Mouse (Mus musculus) small intestine, adult 2 months (tissue): Measurements from ENCODE around the gene Nsg2. TPM values are rescaled to one million over a fixed set of nuclear protein-coding genes. Genes with fewer than 3 reads are reported as not detected.

Source experiments
- H3K27ac ChIP-seq: fragments of 200-500 bp; 2 replicates; pipeline ENCODE4 v1.5.1; 2012; ENCODE audit warnings: low read depth, low read length, control low read depth, inconsistent platforms; ENCODE audit not compliant: insufficient read depth
- H3K27me3 ChIP-seq: fragments of 200-500 bp; 2 replicates; pipeline ENCODE4 v1.6.1; 2012; ENCODE audit warnings: mild to moderate bottlenecking, moderate library complexity, low read length, inconsistent platforms; ENCODE audit not compliant: control insufficient read depth, insufficient read depth
- H3K36me3 ChIP-seq: fragments of 200-500 bp; 2 replicates; pipeline ENCODE4 v1.6.1; 2012; ENCODE audit warnings: mild to moderate bottlenecking, low read length, control low read depth, inconsistent platforms; ENCODE audit not compliant: control insufficient read depth, insufficient read depth
- H3K4me1 ChIP-seq: fragments of 200-500 bp; 2 replicates; pipeline ENCODE4 v1.6.1; 2012; ENCODE audit warnings: low read length, inconsistent platforms, mixed read lengths; ENCODE audit not compliant: control insufficient read depth, insufficient read depth, insufficient read length
- H3K4me3 ChIP-seq: fragments of 200-500 bp; 2 replicates; pipeline ENCODE4 v1.5.1; 2012; ENCODE audit warnings: low read depth, mild to moderate bottlenecking, control low read depth, inconsistent platforms, low read length, moderate library complexity
- CTCF ChIP-seq: fragments of 200-500 bp; IDR thresholded peaks from 2 replicates; pipeline ENCODE4 v1.5.1; 2012; ENCODE audit warnings: low read depth, mild to moderate bottlenecking, control low read depth, inconsistent platforms, low read length, moderate library complexity, mixed read lengths; ENCODE audit not compliant: insufficient replicate concordance, insufficient read length; ENCODE audit errors: extremely low read depth
- POLR2A ChIP-seq: fragments of 200-500 bp; IDR thresholded peaks from 2 replicates; pipeline ENCODE4 v1.6.1; 2012; ENCODE audit warnings: low read depth, mild to moderate bottlenecking, control low read depth, inconsistent platforms, low read length, moderate library complexity
- WGBS: fragments of 180-500 bp; shearing (Covaris S2); methylation state at CpG from one replicate; pipeline ENCODE4 v1.1.7; 2018; 5-methylcytosine and 5-hydroxymethylcytosine counted together
- polyA plus RNA-seq: library from polyadenylated mRNA; depleted of rRNA; stranded (reverse); fragments of >200 nt; gene quantifications from 2 replicates; pipeline ENCODE4 v1.2.3, GENCODE M21; 2012; rRNA removed

The Nsg2 gene
- polyA plus RNA-seq, 1 experiment = 1.8 TPM

DNA sequence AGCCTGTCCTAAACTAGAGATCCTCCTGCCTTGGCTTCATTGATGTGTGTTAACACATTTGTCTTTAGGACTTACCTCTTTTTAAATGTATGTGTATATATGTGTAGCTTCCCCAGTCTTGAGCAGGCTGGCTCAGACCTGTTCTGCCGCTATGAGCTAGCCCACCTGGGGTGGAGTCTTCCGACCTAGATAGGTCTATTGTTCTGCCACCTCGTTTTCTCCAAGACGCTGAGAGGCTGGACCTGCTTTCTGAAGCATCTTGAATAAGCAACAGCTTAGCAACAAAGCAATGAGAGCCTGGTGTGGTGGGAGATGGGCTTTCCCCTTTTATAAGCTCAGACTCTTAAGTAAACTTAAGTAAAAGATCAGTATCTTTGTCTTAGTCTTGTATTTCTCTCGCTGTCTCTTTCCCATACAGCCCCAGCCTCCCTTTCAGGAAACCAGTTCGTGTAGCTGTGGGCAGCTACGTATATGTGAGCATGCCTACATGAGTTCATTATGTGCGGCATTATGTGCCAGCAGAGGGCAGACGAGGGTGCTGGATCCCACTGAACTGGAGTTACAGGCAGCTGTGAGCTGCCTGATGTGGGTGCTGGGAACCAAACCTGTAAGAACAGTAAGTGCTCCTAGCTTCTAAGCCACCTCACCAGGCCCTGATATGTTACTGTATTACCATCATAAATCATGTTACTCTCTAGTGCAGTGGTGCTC, 104.3 kb downstream of the Nsg2 start:
- no peak for TF ChIP-seq CTCF
- TF ChIP-seq POLR2A = no peak
- H3K27ac ChIP-seq = no peak overlapping the region
- peaks cover 4% of the 10 kb centered on the region; the same call in 1 of the 2 replicates for H3K4me1 ChIP-seq
- H3K36me3 ChIP-seq = no peaks in the 10 kb centered on the region
- no peak overlapping the region for H3K4me3 ChIP-seq
- 74% methylated on average over 9 of the region's 9 CpGs for WGBS
- no peaks in the 10 kb centered on the region for H3K27me3 ChIP-seq

DNA sequence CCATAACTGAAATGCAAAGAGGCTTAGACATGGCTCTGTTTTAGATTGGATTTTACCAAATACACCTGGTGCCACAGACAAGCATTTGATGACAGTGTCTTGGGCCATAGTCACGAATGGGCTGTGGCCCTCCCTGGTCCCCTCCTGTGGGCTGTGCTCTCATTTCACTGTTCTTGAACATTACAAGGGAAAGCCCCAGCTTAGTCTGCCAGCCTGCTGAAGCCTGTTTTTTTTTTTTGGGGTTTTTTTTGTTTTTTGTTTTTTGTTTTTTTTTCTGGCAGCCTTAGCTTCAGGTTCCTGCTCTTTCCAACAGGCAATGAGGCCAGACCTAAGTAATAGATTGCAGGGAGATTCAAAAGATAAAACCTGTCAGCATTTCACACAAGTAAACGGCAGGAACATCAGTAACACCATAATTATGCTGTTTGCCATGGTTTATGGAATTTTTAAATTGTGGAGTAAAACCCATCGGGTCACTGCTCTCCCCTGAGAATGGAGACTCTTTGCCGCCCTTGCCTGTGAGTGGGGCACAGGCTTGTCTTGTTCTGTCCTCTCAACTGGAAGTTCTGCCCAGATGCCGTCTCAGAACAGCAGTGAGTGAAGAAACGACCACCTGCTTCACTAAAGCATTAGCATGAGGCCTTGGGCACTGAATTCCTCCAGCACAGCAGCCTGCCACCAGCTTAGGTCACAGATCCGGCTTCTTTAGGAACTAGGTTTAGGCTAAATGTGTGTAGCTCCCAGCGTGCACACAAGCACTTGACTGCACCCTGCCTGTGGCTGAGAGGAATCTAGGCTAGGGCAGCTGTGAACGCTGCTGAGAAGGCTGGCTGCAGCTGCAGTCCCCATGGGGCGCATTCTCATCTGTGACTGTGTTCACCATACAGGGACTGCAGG, 105.7 kb downstream of the Nsg2 start:
- Histone ChIP-seq H3K4me3 (no peak overlapping the region), H3K27me3 (no peaks in the 10 kb centered on the region), H3K4me1 (0 out of 2 replicates have a peak, but pooled peaks cover 2% of the 10 kb centered on the region), H3K27ac (no peak overlapping the region), H3K36me3 (no peaks in the 10 kb centered on the region)
- TF ChIP-seq CTCF = no peak
- WGBS = 54% methylated on average over 10 of the region's 10 CpGs

DNA sequence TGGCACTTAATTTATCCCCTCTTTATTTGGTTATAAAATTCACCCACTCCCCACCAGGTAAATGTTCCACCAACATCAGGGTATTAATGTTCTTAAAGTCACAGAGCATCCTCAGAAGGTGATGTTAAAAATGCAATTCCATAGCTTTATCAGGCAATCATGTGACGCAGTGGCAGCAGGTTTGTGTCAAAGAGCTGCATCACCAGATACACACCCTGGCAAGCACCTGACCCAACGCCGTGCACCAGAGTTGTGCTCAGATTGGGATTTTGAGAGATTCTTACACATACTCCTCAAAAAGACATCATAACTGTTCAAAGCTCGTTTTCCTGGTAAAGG, 106.4 kb downstream of the Nsg2 start:
- no peaks in the 10 kb centered on the region for H3K27me3 ChIP-seq
- whole genome bisulfite sequencing = 75% methylated on average over 4 of the region's 4 CpGs
- no peak for TF ChIP-seq POLR2A
- no peak for TF ChIP-seq CTCF
- H3K36me3 ChIP-seq = no peaks in the 10 kb centered on the region
- no peak overlapping the region for H3K4me3 ChIP-seq
- no peak overlapping the region for H3K27ac ChIP-seq
- 0 out of 2 replicates have a peak, but pooled peaks cover 2% of the 10 kb centered on the region for H3K4me1 ChIP-seq

DNA sequence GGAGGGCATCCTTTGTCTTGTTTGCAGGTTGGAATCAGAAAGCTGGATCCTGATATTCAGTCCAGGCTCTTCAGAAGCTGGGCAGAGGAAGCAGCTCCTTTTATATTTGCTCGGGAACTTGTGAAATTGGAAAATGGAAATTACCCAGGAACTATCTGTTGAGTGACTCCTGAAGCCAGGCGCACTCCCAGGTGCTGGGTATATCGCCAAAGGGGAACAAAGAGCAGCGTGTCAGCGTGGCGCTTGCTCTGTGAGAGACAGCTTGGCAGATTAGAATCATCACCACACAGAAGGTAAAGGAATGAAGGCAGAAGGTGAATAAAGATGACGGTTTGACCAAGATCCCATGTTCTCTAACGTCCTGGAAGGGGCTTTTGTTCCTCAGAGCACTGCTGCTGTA, 108.2 kb downstream of the Nsg2 start:
- Histone ChIP-seq H3K27me3 (no peaks in the 10 kb centered on the region), H3K36me3 (no peaks in the 10 kb centered on the region), H3K27ac (no peak overlapping the region), H3K4me1 (no peaks in the 10 kb centered on the region), H3K4me3 (no peak overlapping the region)
- no peak for TF ChIP-seq POLR2A
- TF ChIP-seq CTCF = no peak
- 60% methylated on average over 8 of the region's 8 CpGs for WGBS

Other genes with a start within 250 kb of the Nsg2 start
- gene Cpeb4, start 128.3 kb upstream of the Nsg2 start, polyA plus RNA-seq = 2.7 and 4.9 TPM in 2 replicates
- not detected in 2 replicates for gene 4930524B15Rik, start 34.9 kb upstream of the Nsg2 start, polyA plus RNA-seq
- 0.85 and 1.4 TPM in 2 replicates for gene Il9r, start 199.8 kb downstream of the Nsg2 start, polyA plus RNA-seq
- gene Snrnp25, start 205.0 kb downstream of the Nsg2 start, polyA plus RNA-seq = 11.5 and 22.5 TPM in 2 replicates
- 56.7 and 64.4 TPM in 2 replicates for gene Rhbdf1, start 221.8 kb downstream of the Nsg2 start, polyA plus RNA-seq
- 4.9 and 7.5 TPM in 2 replicates for gene Mpg, start 226.0 kb downstream of the Nsg2 start, polyA plus RNA-seq